Mouse (Mus musculus) limb, embryonic 15.5 days (tissue): Measurements from ENCODE around the gene Psme2. TPM values are rescaled to one million over a fixed set of nuclear protein-coding genes. Genes with fewer than 3 reads are reported as not detected.
A peak's percentile ranks its signal among the peaks of the same experiment; 100 is the strongest.

Source experiments
- ATAC-seq: fragments of 200-750 bp; cut with Nextera tagmentation; 2 replicates; pipeline ENCODE4 v1.8.0; 2017; ENCODE audit warnings: low read depth, moderate TSS enrichment; ENCODE audit not compliant: insufficient number of reproducible peaks, low FRiP score, low TSS enrichment
- H3K27ac ChIP-seq: fragments of 300-500 bp; sonication (generic); 2 replicates; pipeline ENCODE4 v1.5.1; 2015; ENCODE audit warnings: moderate library complexity, mild to moderate bottlenecking, inconsistent platforms
- H3K27me3 ChIP-seq: fragments of 300-500 bp; sonication (generic); 2 replicates; pipeline ENCODE4 v1.6.1; 2015; ENCODE audit warnings: inconsistent platforms
- H3K36me3 ChIP-seq: fragments of 300-500 bp; sonication (generic); 2 replicates; pipeline ENCODE4 v1.6.1; 2015; ENCODE audit warnings: inconsistent platforms
- H3K4me1 ChIP-seq: fragments of 300-500 bp; sonication (generic); 2 replicates; pipeline ENCODE4 v1.6.1; 2015; ENCODE audit warnings: inconsistent platforms
- H3K4me2 ChIP-seq: fragments of 300-500 bp; sonication (generic); 2 replicates; pipeline ENCODE4 v1.6.1; 2015; ENCODE audit warnings: mild to moderate bottlenecking, inconsistent platforms
- H3K4me3 ChIP-seq: fragments of 300-500 bp; sonication (generic); 2 replicates; pipeline ENCODE4 v1.5.1; 2015; ENCODE audit warnings: mild to moderate bottlenecking, inconsistent platforms
- H3K9ac ChIP-seq: fragments of 300-500 bp; sonication (generic); 2 replicates; pipeline ENCODE4 v1.6.1; 2015; ENCODE audit warnings: inconsistent platforms
- H3K9me3 ChIP-seq: fragments of 300-500 bp; sonication (generic); 2 replicates; pipeline ENCODE4 v1.6.1; 2016; ENCODE audit warnings: inconsistent platforms
- WGBS: fragments of 180-500 bp; shearing (Covaris S2); methylation state at CpG from one replicate; pipeline ENCODE4 v1.1.7; 2015; 5-methylcytosine and 5-hydroxymethylcytosine counted together
- polyA plus RNA-seq: library from polyadenylated mRNA; unstranded; fragments of >200 nt; fragmentation: Nextera tagmentation; extraction: Ambion mirVana; gene quantifications from 2 replicates; pipeline ENCODE4 v1.2.1, GENCODE M21; 2015

Gene Psme2
- polyA plus RNA-seq, 1 experiment from 2014 or later = 241 TPM

- H3K36me3 ChIP-seq = peaks cover 22% of the 10 kb centered on the region
- H3K4me3 ChIP-seq = peak within 1 kb of the TSS; percentile 68
- peak within 1 kb of the TSS; percentile 78 for H3K4me2 ChIP-seq
- no peaks in the 10 kb centered on the region for H3K9me3 ChIP-seq
- ATAC-seq = peak; percentile 97
- H3K4me1 ChIP-seq = peaks cover 18% of the 10 kb centered on the region
- H3K27ac ChIP-seq = peak within 1 kb of the TSS; percentile 99
- peak within 1 kb of the TSS; percentile 69 for H3K9ac ChIP-seq
- WGBS = under 1% methylated on average over 51 of the region's 51 CpGs
- H3K27me3 ChIP-seq = no peaks in the 10 kb centered on the region
These were observed 30.5 kb downstream of the Psme2 start, which contains the start of gene A730061H03Rik for GRCm38 (mm10) chr14:55560202-55561073. Gene A730061H03Rik, minus strand, starts transcription at chr14:55560406.

GRCm38 (mm10) chr14:55559799-55560201 lies 31.1 kb downstream of the Psme2 start, which contains the start of gene Dcaf11:
Gene Dcaf11, plus strand, starts transcription at chr14:55560006.
- Histone ChIP-seq H3K4me1 (peaks cover 18% of the 10 kb centered on the region), H3K4me3 (peak within 1 kb of the TSS; percentile 68), H3K27me3 (no peaks in the 10 kb centered on the region), H3K9ac (peak within 1 kb of the TSS; percentile 69), H3K36me3 (peaks cover 16% of the 10 kb centered on the region), H3K27ac (peak within 1 kb of the TSS; percentile 99), H3K9me3 (no peaks in the 10 kb centered on the region), H3K4me2 (peak within 1 kb of the TSS; percentile 78)
- under 1% methylated on average over 27 of the region's 27 CpGs for WGBS
- peak; percentile 70 for ATAC-seq

GRCm38 (mm10) chr14:55558740-55559448 lies 32.0 kb downstream of the Psme2 start:
- 49% methylated on average over 6 of the region's 6 CpGs for WGBS
- Histone ChIP-seq H3K9ac (no peak overlapping the region), H3K36me3 (peaks cover 7% of the 10 kb centered on the region; the same call in 1 of the 2 replicates), H3K27ac (no peak overlapping the region), H3K4me1 (peaks cover 18% of the 10 kb centered on the region), H3K27me3 (no peaks in the 10 kb centered on the region), H3K9me3 (no peaks in the 10 kb centered on the region), H3K4me3 (peak overlapping the region; percentile 68), H3K4me2 (peak overlapping the region; percentile 61)
- no peak for ATAC-seq

- Histone ChIP-seq H3K9ac (no peak overlapping the region), H3K36me3 (no peaks in the 10 kb centered on the region), H3K27ac (no peak overlapping the region), H3K27me3 (no peaks in the 10 kb centered on the region), H3K4me2 (no peak overlapping the region), H3K9me3 (no peaks in the 10 kb centered on the region), H3K4me3 (no peak overlapping the region), H3K4me1 (peaks cover 18% of the 10 kb centered on the region)
- ATAC-seq = no peak
- 86% methylated on average over 3 of the region's 3 CpGs for WGBS
These were observed 33.3 kb downstream of the Psme2 start for GRCm38 (mm10) chr14:55557587-55557986.

- H3K27me3 ChIP-seq = no peaks in the 10 kb centered on the region
- H3K9ac ChIP-seq = no peak overlapping the region
- peaks cover 15% of the 10 kb centered on the region for H3K4me1 ChIP-seq
- H3K9me3 ChIP-seq = no peaks in the 10 kb centered on the region
- H3K36me3 ChIP-seq = no peaks in the 10 kb centered on the region
- H3K4me3 ChIP-seq = no peak overlapping the region
- no peak overlapping the region for H3K4me2 ChIP-seq
- WGBS = 26% methylated on average over 5 of the region's 5 CpGs
- no peak for ATAC-seq
- no peak overlapping the region for H3K27ac ChIP-seq
These were observed 33.9 kb downstream of the Psme2 start for GRCm38 (mm10) chr14:55557003-55557402.

GRCm38 (mm10) chr14:55555788-55556187 lies 35.1 kb downstream of the Psme2 start:
- 65% methylated on average over 3 of the region's 3 CpGs for WGBS
- Histone ChIP-seq H3K27ac (no peak overlapping the region), H3K4me2 (no peak overlapping the region), H3K27me3 (no peaks in the 10 kb centered on the region), H3K9ac (no peak overlapping the region), H3K4me3 (no peak overlapping the region), H3K36me3 (no peaks in the 10 kb centered on the region), H3K9me3 (no peaks in the 10 kb centered on the region), H3K4me1 (peaks cover 4% of the 10 kb centered on the region; the same call in 1 of the 2 replicates)
- no peak for ATAC-seq

- Histone ChIP-seq H3K4me1 (0 out of 2 replicates have a peak, but pooled peaks cover 4% of the 10 kb centered on the region), H3K4me2 (no peak overlapping the region), H3K36me3 (peaks cover 5% of the 10 kb centered on the region; the same call in 1 of the 2 replicates), H3K9me3 (no peaks in the 10 kb centered on the region), H3K9ac (no peak overlapping the region), H3K27me3 (no peaks in the 10 kb centered on the region), H3K4me3 (no peak overlapping the region), H3K27ac (no peak overlapping the region)
- ATAC-seq = no peak
These were observed 36.3 kb downstream of the Psme2 start for GRCm38 (mm10) chr14:55554635-55555034.

- WGBS = 92% methylated on average over 8 of the region's 8 CpGs
- ATAC-seq = no peak
These were observed 39.1 kb downstream of the Psme2 start for GRCm38 (mm10) chr14:55551794-55552193.

GRCm38 (mm10) chr14:55551347-55551746 lies 39.6 kb downstream of the Psme2 start:
- no peak overlapping the region for H3K9ac ChIP-seq
- H3K4me3 ChIP-seq = no peak overlapping the region
- H3K27ac ChIP-seq = no peak overlapping the region
- no peaks in the 10 kb centered on the region for H3K4me1 ChIP-seq
- ATAC-seq = no peak
- no peak overlapping the region for H3K4me2 ChIP-seq
- H3K27me3 ChIP-seq = no peaks in the 10 kb centered on the region
- peaks cover 35% of the 10 kb centered on the region for H3K36me3 ChIP-seq
- no peaks in the 10 kb centered on the region for H3K9me3 ChIP-seq
- WGBS = 71% methylated on average over 5 of the region's 5 CpGs

More at GRCm38 (mm10) chr14:55551794-55552193, 39.1 kb downstream of the Psme2 start:
- Histone ChIP-seq H3K4me1 (no peaks in the 10 kb centered on the region), H3K4me2 (no peak overlapping the region), H3K9ac (no peak overlapping the region), H3K27ac (no peak overlapping the region), H3K36me3 (peaks cover 32% of the 10 kb centered on the region), H3K9me3 (no peaks in the 10 kb centered on the region), H3K4me3 (no peak overlapping the region), H3K27me3 (no peaks in the 10 kb centered on the region)

- Histone ChIP-seq H3K9ac (no peak overlapping the region), H3K9me3 (no peaks in the 10 kb centered on the region), H3K4me1 (no peaks in the 10 kb centered on the region), H3K4me3 (no peak overlapping the region), H3K36me3 (peaks cover 45% of the 10 kb centered on the region), H3K27ac (no peak overlapping the region), H3K27me3 (no peaks in the 10 kb centered on the region), H3K4me2 (no peak overlapping the region)
- ATAC-seq = no peak
- 83% methylated on average over 6 of the region's 6 CpGs for WGBS
These were observed 40.7 kb downstream of the Psme2 start for GRCm38 (mm10) chr14:55550191-55550590.

GRCm38 (mm10) chr14:55544334-55544733 lies 46.6 kb downstream of the Psme2 start:
- no peak overlapping the region for H3K27ac ChIP-seq
- H3K4me3 ChIP-seq = no peak overlapping the region
- 78% methylated on average over 9 of the region's 9 CpGs for WGBS
- no peak overlapping the region for H3K4me2 ChIP-seq
- no peaks in the 10 kb centered on the region for H3K9me3 ChIP-seq
- no peak for ATAC-seq
- H3K9ac ChIP-seq = no peak overlapping the region
- H3K36me3 ChIP-seq = peaks cover 68% of the 10 kb centered on the region
- no peaks in the 10 kb centered on the region for H3K27me3 ChIP-seq
- H3K4me1 ChIP-seq = peaks cover 18% of the 10 kb centered on the region

GRCm38 (mm10) chr14:55542268-55542667 lies 48.6 kb downstream of the Psme2 start:
- WGBS = 94% methylated on average over 12 of the region's 12 CpGs
- H3K4me2 ChIP-seq = no peak overlapping the region
- no peak overlapping the region for H3K9ac ChIP-seq
- H3K4me1 ChIP-seq = peaks cover 18% of the 10 kb centered on the region
- H3K9me3 ChIP-seq = no peaks in the 10 kb centered on the region
- H3K27ac ChIP-seq = no peak overlapping the region
- ATAC-seq = no peak
- peaks cover 48% of the 10 kb centered on the region for H3K36me3 ChIP-seq
- H3K4me3 ChIP-seq = no peak overlapping the region
- H3K27me3 ChIP-seq = no peaks in the 10 kb centered on the region
